Mouse (Mus musculus): ENCODE results near the gene Vcp. TPM values are rescaled to one million over a fixed set of nuclear protein-coding genes. Genes with fewer than 3 reads are reported as not detected.
A peak's percentile ranks its signal among the peaks of the same experiment; 100 is the strongest.

The Vcp gene
- polyA plus RNA-seq, 1 experiment from 2014 or later, result 692 TPM

GRCm38 (mm10) chr4:42969304-42969703, 31.0 kb downstream of the Vcp start, which contains the start of gene 1700022I11Rik:
Gene 1700022I11Rik, plus strand, starts transcription at chr4:42969604.
- no peaks in the 10 kb centered on the region for H3K9me3 ChIP-seq
- H3K4me1 ChIP-seq (replicated peaks), result 0 out of 2 replicates have a peak, but pooled peaks cover 4% of the 10 kb centered on the region
- no peak for ATAC-seq (ENCODE audit: insufficient number of reproducible peaks, insufficient read depth, low FRiP score, low TSS enrichment, low read depth)
- 0 out of 2 replicates have a peak, but pooled peaks cover 5% of the 10 kb centered on the region for H3K27me3 ChIP-seq
- 88% methylated on average over 4 of the region's 4 CpGs for WGBS
- no peak within 1 kb of the TSS for H3K4me2 ChIP-seq
- H3K27ac ChIP-seq, result no peak within 1 kb of the TSS
- H3K9ac ChIP-seq (replicated peaks), result no peak within 1 kb of the TSS
- H3K36me3 ChIP-seq, result no peaks in the 10 kb centered on the region
- no peak within 1 kb of the TSS for H3K4me3 ChIP-seq (replicated peaks)

- 19% methylated on average over 12 of the region's 12 CpGs for WGBS
- ATAC-seq (ENCODE audit: insufficient number of reproducible peaks, insufficient read depth, low FRiP score, low TSS enrichment, low read depth), result peak; percentile 63
- H3K4me1 ChIP-seq (replicated peaks), result 0 out of 2 replicates have a peak, but pooled peaks cover 4% of the 10 kb centered on the region
- H3K36me3 ChIP-seq, result no peaks in the 10 kb centered on the region
- H3K9me3 ChIP-seq, result no peaks in the 10 kb centered on the region
- H3K4me2 ChIP-seq, result peak overlapping the region; percentile 41
- H3K4me3 ChIP-seq (replicated peaks), result 0 out of 2 replicates have a peak overlapping the region, but pooled peaks have one; percentile 2
- H3K27me3 ChIP-seq, result 0 out of 2 replicates have a peak, but pooled peaks cover 5% of the 10 kb centered on the region
- no peak overlapping the region for H3K27ac ChIP-seq
- H3K9ac ChIP-seq (replicated peaks), result no peak overlapping the region
Measured at GRCm38 (mm10) chr4:42965039-42965719, 35.1 kb downstream of the Vcp start.

- 88% methylated on average over 2 of the region's 2 CpGs for WGBS
- H3K36me3 ChIP-seq, result no peaks in the 10 kb centered on the region
- H3K4me2 ChIP-seq, result no peak overlapping the region
- no peak overlapping the region for H3K9ac ChIP-seq (replicated peaks)
- no peak for ATAC-seq (ENCODE audit: insufficient number of reproducible peaks, insufficient read depth, low FRiP score, low TSS enrichment, low read depth)
- H3K4me1 ChIP-seq (replicated peaks), result 0 out of 2 replicates have a peak, but pooled peaks cover 4% of the 10 kb centered on the region
- no peaks in the 10 kb centered on the region for H3K9me3 ChIP-seq
- no peak overlapping the region for H3K4me3 ChIP-seq (replicated peaks)
- no peak overlapping the region for H3K27ac ChIP-seq
- H3K27me3 ChIP-seq, result 0 out of 2 replicates have a peak, but pooled peaks cover 5% of the 10 kb centered on the region
Measured at GRCm38 (mm10) chr4:42963480-42963879, 36.8 kb downstream of the Vcp start.

- H3K9me3 ChIP-seq, result no peaks in the 10 kb centered on the region
- ATAC-seq (ENCODE audit: insufficient number of reproducible peaks, insufficient read depth, low FRiP score, low TSS enrichment, low read depth), result no peak
- H3K4me2 ChIP-seq, result no peak overlapping the region
- H3K4me3 ChIP-seq (replicated peaks), result no peak overlapping the region
- no peak overlapping the region for H3K9ac ChIP-seq (replicated peaks)
- 0 out of 2 replicates have a peak, but pooled peaks cover 5% of the 10 kb centered on the region for H3K27me3 ChIP-seq
- H3K4me1 ChIP-seq (replicated peaks), result 0 out of 2 replicates have a peak, but pooled peaks cover 4% of the 10 kb centered on the region
- no peak overlapping the region for H3K27ac ChIP-seq
- peaks cover 17% of the 10 kb centered on the region for H3K36me3 ChIP-seq
- 38% methylated on average over 4 of the region's 4 CpGs for WGBS
Measured at GRCm38 (mm10) chr4:42961592-42961991, 38.7 kb downstream of the Vcp start.

- Histone ChIP-seq H3K9ac (replicated peaks) (no peak overlapping the region), H3K4me1 (replicated peaks) (no peaks in the 10 kb centered on the region), H3K9me3 (no peaks in the 10 kb centered on the region), H3K27ac (no peak overlapping the region), H3K4me2 (no peak overlapping the region), H3K27me3 (no peaks in the 10 kb centered on the region), H3K36me3 (peaks cover 32% of the 10 kb centered on the region), H3K4me3 (replicated peaks) (no peak overlapping the region)
- ATAC-seq (ENCODE audit: insufficient number of reproducible peaks, insufficient read depth, low FRiP score, low TSS enrichment, low read depth), result no peak
- WGBS, result 71% methylated on average over 4 of the region's 4 CpGs
Measured at GRCm38 (mm10) chr4:42959382-42959781, 40.9 kb downstream of the Vcp start.

GRCm38 (mm10) chr4:42958942-42959341, 41.4 kb downstream of the Vcp start:
- H3K9ac ChIP-seq (replicated peaks), result no peak overlapping the region
- ATAC-seq (ENCODE audit: insufficient number of reproducible peaks, insufficient read depth, low FRiP score, low TSS enrichment, low read depth), result no peak
- H3K4me2 ChIP-seq, result no peak overlapping the region
- peaks cover 32% of the 10 kb centered on the region for H3K36me3 ChIP-seq
- H3K27me3 ChIP-seq, result no peaks in the 10 kb centered on the region
- no peak overlapping the region for H3K4me3 ChIP-seq (replicated peaks)
- no peaks in the 10 kb centered on the region for H3K4me1 ChIP-seq (replicated peaks)
- H3K27ac ChIP-seq, result no peak overlapping the region
- WGBS, result 73% methylated on average over 8 of the region's 8 CpGs
- no peaks in the 10 kb centered on the region for H3K9me3 ChIP-seq

- Histone ChIP-seq H3K27me3 (no peaks in the 10 kb centered on the region), H3K9me3 (no peaks in the 10 kb centered on the region), H3K36me3 (peaks cover 40% of the 10 kb centered on the region), H3K4me3 (replicated peaks) (no peak overlapping the region), H3K4me1 (replicated peaks) (peaks cover 10% of the 10 kb centered on the region), H3K4me2 (no peak overlapping the region), H3K9ac (replicated peaks) (no peak overlapping the region), H3K27ac (no peak overlapping the region)
- 90% methylated on average over 8 of the region's 8 CpGs for WGBS
- ATAC-seq (ENCODE audit: insufficient number of reproducible peaks, insufficient read depth, low FRiP score, low TSS enrichment, low read depth), result no peak
Measured at GRCm38 (mm10) chr4:42957979-42958378, 42.3 kb downstream of the Vcp start.

- WGBS, result 89% methylated on average over 11 of the region's 11 CpGs
- Histone ChIP-seq H3K4me2 (no peak overlapping the region), H3K9me3 (no peaks in the 10 kb centered on the region), H3K27ac (no peak overlapping the region), H3K9ac (replicated peaks) (no peak overlapping the region), H3K36me3 (peaks cover 40% of the 10 kb centered on the region), H3K27me3 (no peaks in the 10 kb centered on the region), H3K4me1 (replicated peaks) (peaks cover 11% of the 10 kb centered on the region), H3K4me3 (replicated peaks) (no peak overlapping the region)
- no peak for ATAC-seq (ENCODE audit: insufficient number of reproducible peaks, insufficient read depth, low FRiP score, low TSS enrichment, low read depth)
Measured at GRCm38 (mm10) chr4:42957306-42957705, 43.0 kb downstream of the Vcp start.

- no peaks in the 10 kb centered on the region for H3K27me3 ChIP-seq
- H3K9ac ChIP-seq (replicated peaks), result no peak overlapping the region
- no peak overlapping the region for H3K4me3 ChIP-seq (replicated peaks)
- peaks cover 40% of the 10 kb centered on the region for H3K36me3 ChIP-seq
- no peak for ATAC-seq (ENCODE audit: insufficient number of reproducible peaks, insufficient read depth, low FRiP score, low TSS enrichment, low read depth)
- H3K4me2 ChIP-seq, result no peak overlapping the region
- WGBS, result 93% methylated on average over 17 of the region's 17 CpGs
- no peak overlapping the region for H3K27ac ChIP-seq
- H3K9me3 ChIP-seq, result no peaks in the 10 kb centered on the region
- H3K4me1 ChIP-seq (replicated peaks), result peaks cover 17% of the 10 kb centered on the region
Measured at GRCm38 (mm10) chr4:42956581-42956980, 43.7 kb downstream of the Vcp start.

- H3K27me3 ChIP-seq, result no peaks in the 10 kb centered on the region
- H3K36me3 ChIP-seq, result peaks cover 40% of the 10 kb centered on the region
- 87% methylated on average over 3 of the region's 3 CpGs for WGBS
- no peak overlapping the region for H3K4me2 ChIP-seq
- H3K27ac ChIP-seq, result no peak overlapping the region
- no peak overlapping the region for H3K9ac ChIP-seq (replicated peaks)
- no peak for ATAC-seq (ENCODE audit: insufficient number of reproducible peaks, insufficient read depth, low FRiP score, low TSS enrichment, low read depth)
- H3K9me3 ChIP-seq, result no peaks in the 10 kb centered on the region
- no peak overlapping the region for H3K4me3 ChIP-seq (replicated peaks)
- H3K4me1 ChIP-seq (replicated peaks), result peaks cover 31% of the 10 kb centered on the region
Measured at GRCm38 (mm10) chr4:42955200-42955599, 45.1 kb downstream of the Vcp start.

- Histone ChIP-seq H3K36me3 (peaks cover 40% of the 10 kb centered on the region), H3K27ac (no peak overlapping the region), H3K27me3 (no peaks in the 10 kb centered on the region), H3K9me3 (no peaks in the 10 kb centered on the region), H3K4me3 (replicated peaks) (no peak overlapping the region), H3K4me1 (replicated peaks) (peaks cover 32% of the 10 kb centered on the region), H3K4me2 (no peak overlapping the region), H3K9ac (replicated peaks) (no peak overlapping the region)
- no peak for ATAC-seq (ENCODE audit: insufficient number of reproducible peaks, insufficient read depth, low FRiP score, low TSS enrichment, low read depth)
- WGBS, result 7% methylated on average over 10 of the region's 10 CpGs
Measured at GRCm38 (mm10) chr4:42954297-42954696, 46.0 kb downstream of the Vcp start.
